Mouse (Mus musculus) bone marrow macrophage, adult 2 months (primary cell): ENCODE measurements around the gene C1ql4.

Experiments used
- CTCF ChIP-seq: IDR thresholded peaks from 2 replicates; pipeline ENCODE4 v1.5.1; 2012; ENCODE audit warnings: low read depth, mild to moderate bottlenecking, low read length, moderate library complexity
- POLR2A ChIP-seq: IDR thresholded peaks from 2 replicates; pipeline ENCODE4 v1.6.1; 2012; ENCODE audit warnings: mild to moderate bottlenecking, low read depth, low read length, borderline replicate concordance

DNA sequence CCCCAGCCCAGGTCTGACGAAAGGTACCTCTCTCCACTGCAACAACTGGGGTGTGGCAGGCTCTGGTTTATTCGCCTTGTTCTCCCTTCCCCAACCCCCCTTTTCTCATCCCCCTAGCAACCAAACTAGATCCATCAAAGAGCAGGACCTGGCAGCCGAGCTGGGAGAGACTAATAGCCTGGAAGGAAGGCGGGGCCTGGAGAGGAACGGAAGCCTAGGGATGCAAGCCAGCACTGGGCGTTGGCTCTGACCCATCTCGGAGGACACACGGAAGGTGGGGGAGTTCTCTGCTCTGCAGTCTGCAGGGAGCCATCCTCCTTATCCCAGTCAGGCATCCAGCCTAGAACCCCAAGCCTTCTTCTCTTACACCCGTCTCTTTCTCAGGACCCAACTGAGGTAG, 34.2 kb downstream of the C1ql4 start:
- no peak for TF ChIP-seq POLR2A
- no peak for TF ChIP-seq CTCF
